Mouse (Mus musculus) thymus, adult 2 months (tissue): Measurements from ENCODE around the gene Hist1h2br.

Experiments
- CTCF ChIP-seq: fragments of 200-500 bp; IDR thresholded peaks from 2 replicates; pipeline ENCODE4 v1.5.1; 2012; ENCODE audit warnings: mild to moderate bottlenecking, control low read depth, low read length, moderate library complexity, borderline replicate concordance; ENCODE audit not compliant: control insufficient read depth, poor library complexity, insufficient read depth; ENCODE audit errors: extremely low read depth
- POLR2A ChIP-seq: fragments of 200-500 bp; IDR thresholded peaks from 2 replicates; pipeline ENCODE4 v1.6.1; 2012; ENCODE audit warnings: mild to moderate bottlenecking, low read length, control low read depth, moderate library complexity; ENCODE audit not compliant: control insufficient read depth, poor library complexity, insufficient read depth; ENCODE audit errors: extremely low read depth

GRCm38 (mm10) chr13:21789925-21790324 lies 43.6 kb upstream of the Hist1h2br start:
- TF ChIP-seq POLR2A, result no peak
- no peak for TF ChIP-seq CTCF
